Mouse (Mus musculus) B cell, adult 2 months (primary cell): Measurements from ENCODE around the gene Selenon.
A peak's percentile ranks its signal among the peaks of the same experiment; 100 is the strongest.

Experiments used
- DNase-seq, 2 experiments: peaks; one replicate each; pipeline ENCODE4 v3.0.0; 2022

Gene Selenon

DNA sequence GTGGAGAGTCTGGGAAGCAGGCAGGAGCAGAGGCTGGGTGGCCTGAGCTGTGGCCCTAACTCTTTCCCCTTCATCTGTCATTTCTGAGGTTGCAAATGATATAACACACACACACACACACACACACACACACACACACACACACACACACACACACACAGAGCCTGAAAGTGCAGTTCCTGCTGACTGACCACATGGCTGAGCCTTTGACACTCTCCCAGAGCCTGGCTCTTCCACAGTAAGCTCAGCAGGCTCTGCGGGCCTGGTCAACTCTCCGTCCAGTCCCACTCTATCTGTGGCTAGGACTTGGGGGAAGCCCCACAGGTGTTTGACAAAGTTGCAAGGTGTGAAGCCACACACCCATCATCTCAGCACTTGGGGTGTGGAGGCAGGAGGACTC, 25.3 kb upstream of the Selenon start:
- DNase-seq: no peak

DNA sequence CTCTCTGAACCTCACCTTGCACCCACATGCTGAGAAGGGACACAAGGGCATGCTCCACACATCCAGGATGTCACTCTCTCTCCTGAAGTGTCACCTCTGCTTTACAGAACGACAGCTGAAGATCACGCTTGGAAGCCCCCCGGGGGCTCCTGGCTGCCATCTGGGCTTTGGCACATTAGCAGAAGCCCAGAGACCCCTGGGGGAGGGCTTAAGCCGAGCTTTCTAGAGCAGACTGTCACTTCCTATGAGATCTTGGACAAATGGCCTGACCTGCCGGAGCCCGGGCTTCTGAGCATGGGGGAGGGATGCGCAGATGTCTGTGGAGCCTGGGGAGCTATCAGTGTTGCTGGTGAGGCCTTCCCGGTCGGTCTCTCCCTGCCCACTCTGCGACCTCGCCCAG, 23.5 kb upstream of the Selenon start:
- DNase-seq: no peak

DNA sequence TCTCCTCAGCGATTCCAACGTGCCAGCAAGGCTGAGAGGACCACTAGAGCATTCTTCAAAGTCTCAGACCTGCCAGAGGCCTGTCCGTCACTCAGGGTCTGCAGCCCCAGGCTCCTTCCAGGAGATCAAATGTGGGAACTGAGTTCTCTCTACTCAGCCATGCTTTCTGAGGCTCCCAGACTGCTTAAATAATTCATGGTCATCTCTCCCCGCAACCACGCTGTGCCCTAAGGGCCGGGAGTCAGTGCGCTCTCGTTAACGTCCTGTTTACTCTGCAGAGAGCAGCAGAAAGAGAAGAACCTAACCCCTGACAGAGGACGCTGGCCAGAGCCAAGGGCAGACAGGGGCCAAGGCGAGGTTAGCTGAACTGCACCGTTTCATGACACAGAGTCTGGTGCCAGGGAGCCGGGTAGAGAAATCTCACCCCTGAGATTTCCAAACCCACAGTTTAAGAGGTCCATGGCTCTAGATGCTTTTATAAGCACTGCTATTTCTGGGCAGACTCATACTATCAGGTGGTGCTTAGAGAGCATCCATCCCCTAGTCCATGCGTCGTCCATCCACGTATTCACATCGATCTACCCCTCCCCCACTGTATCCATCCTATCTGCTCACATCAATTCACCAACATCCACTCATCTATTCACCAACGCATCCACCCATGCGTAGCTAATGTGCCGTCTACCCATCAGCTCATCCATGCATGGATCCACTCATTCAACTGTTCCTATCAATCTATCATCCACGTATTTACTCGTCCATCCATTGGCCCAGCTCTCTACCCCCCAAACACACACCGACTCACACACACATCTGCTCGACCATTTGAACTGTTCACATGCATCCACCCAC, 20.7 kb upstream of the Selenon start:
- no peak for DNase-seq

DNA sequence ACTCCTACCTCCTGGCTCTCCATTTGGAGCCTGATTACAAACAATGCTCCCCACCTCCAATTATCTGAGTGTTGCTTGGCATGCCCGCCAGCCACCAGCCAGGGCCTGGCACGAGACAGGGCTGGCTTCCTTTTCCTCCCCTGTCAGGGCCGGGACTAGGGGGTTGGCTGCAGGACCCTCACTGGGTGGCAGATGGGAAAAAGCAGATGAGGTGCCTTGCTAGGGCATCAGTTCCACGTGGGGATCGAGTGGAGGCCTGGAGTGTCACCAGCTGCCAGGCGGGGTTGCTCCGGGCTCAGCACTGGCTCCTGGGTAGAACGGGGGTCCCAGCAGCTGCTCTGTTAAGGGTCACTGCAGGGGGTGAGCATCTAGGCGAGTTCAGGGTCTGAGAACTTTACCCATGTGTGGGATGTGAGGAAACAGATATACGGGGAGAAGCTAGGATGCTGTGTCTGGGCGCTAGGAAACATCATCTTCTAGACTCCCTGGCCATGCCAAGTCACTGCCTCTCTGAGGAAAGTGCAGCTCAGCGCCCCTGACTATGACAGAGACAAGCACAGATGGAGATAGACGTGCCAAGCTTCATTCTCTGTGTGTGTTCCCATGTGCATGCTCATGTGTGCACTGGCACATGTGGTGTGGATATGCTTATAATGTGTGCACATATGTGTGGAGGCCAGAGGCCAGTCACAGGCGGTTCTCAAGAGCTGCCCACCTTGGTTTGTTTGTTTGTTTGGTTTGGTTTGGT, 18.9 kb upstream of the Selenon start:
- DNase-seq: no peak

DNA sequence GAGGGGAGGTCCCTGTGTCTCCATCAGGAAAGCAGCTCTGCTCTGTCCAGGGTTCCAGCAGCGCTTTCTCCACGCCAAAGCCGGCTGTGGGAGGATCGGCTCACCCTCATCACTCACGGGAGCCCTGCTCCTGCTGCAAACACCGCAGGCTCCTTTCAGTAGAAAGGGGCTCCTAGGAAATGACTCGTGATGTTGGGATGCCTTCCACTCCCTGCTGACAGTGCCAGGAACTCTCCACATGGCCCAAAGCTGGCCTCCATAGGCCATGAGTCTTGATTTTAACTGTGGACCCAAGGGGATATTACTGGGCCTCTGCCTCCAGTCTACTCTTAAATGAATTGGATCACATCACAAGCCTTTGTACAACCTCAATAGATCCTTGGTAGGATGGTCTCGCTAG, 17.9 kb upstream of the Selenon start:
- DNase-seq: no peak

DNA sequence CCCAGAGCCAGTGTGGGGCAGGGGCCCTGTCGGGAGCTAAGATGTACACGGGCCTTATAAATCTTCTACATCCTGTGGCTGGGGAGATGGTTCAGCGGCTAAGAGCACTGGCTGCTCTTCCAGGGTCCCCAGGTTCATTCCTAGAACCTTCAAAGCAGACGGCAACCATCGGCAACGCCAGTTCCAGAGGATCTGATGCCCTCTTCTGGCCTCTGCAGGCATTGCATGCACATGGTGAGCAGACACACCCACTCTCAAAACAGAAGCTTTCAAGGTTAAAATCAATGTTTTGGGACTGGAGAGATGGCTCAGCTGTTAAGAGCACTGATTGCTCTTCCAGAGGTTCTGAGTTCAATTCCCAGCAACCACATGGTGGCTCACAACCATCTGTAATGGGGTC, 17.2 kb upstream of the Selenon start:
- DNase-seq: no peak

DNA sequence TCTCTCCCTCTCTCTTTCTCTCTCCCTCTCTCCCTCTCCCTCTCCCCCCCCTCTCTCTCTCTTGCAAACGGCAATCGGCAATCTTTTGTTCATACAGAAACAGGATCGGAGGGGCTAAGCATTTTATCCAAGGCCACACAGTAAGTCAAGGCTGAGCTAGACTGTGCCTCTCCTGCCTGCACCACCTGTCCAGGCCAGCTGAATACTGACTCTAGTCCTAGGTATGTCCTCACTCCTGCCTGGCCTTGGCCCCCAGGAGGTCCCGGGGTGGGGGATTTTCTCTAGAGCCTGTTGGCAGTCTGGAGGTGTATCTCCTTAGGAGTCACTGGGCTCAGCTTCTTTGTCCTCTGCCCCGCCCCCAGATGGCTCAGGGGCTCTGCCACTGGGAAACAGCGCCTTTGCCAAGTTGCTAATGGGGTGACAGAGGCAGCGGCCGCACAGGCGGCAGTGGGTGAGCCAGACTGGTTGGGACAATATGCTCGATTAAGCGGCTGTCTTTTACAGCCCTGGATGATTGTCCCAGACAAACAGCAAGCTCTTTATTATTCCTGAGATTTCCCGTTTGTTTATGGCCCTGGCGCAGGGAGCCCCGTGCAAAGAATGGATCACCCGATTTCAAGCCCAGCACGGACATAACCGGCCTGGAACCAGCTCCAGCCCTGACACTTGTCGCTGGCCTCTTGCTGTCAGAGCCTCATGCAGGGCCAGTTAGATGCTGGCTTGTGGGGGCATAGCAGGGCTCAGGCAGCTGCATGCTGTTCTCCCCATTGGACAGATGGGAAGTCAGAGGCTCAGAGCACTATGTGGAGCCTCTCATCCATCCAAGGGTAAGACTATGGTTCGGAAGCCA, 15.6 kb upstream of the Selenon start:
- no peak for DNase-seq

DNA sequence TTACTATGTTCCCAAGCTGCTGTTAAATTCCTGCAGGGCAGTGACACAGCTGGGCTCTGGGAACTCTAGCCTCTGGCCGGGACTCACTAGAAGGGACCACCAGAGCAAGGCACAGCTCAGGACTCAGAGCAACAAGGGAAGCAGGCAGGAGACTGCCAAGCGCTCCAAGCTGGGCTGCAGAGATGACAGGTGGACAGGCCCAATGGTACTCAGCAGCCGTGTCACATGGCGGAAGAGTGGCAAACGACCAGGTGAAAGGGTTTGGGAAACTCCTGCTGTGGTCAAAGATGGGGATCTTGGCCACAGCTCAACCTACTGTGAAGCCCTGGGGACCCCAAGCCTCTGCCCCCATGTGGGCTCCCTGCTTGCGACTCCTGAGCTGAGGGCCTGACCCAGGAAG, 12.1 kb upstream of the Selenon start:
- DNase-seq: no peak

DNA sequence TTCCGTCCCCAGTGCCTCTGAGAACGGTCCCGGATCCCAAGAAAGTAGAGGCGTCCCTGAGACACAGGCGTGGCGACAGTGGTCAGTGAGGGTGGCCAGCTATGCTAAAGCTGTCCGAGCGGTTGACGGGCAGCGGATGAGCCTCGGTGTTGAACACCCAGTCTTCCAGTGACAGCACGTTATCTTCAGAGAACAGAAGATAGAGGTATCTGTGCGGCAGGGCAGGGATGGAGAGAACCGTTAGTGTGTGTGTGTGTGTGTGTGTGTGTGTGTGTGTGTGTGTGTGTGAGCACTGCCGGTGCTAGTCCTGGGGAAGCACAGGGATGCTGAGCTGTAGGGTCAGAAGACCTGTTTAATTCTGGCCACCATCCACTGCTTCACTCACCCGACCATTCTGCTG, 11.7 kb upstream of the Selenon start:
- no peak for DNase-seq

DNA sequence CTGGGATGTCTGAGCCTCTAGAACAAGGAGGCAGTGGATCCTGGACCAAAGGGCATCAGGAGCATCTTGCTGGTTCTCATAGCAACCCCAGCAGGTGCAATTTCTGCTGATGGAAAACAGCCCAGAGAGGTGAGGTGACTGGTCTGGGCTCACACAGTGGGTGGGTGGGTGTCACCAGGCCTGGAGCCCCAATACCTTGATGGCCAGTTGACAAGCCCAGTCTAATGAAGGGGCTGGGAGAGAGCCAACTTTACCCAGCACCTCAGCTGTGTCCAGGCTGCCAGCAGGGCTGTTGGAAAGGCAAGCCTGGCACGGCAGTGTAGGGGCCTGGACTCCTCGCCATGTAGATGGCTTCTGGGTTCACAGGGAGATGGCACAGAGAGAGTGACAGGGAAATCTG, 10.0 kb upstream of the Selenon start:
- no peak for DNase-seq

DNA sequence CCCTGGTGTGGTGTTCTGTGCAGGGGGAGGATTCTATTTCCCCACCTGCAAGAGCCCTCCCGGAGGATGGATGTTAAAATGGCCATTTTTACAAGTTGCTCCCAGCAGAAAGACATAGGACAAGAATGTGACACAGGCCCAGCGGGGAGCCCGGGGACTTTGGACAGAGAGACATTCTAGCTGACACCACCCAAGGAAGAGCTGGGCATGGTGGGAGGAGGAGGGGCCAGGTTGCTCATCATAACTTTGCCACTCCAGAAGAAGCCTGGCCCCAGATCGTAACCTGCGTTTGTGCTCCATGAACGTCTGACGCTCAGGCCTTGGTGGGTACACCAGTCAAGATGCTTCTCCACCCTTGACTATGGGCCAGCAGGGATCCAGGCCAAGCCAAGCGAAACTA, 8.7 kb upstream of the Selenon start:
- no peak for DNase-seq

DNA sequence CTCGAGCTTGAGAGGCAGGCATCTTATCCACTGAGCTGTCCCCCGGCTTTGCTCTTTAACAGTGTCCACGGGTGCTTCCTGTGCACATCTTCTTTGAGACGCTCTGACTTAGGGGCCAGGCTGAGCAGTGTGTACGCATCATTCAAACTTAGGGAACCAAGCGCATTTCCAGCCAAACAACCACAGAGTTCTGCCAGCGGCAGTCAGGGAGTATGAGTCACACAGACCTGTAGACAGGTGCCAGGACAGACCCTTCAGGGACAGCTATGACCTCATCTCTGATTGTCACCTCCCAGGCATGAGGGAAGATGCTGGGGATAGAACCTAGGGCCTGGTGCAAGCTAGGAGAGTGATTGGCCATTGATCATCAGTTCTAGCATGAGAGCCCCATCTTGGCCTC, 7.2 kb upstream of the Selenon start:
- no peak for DNase-seq

DNA sequence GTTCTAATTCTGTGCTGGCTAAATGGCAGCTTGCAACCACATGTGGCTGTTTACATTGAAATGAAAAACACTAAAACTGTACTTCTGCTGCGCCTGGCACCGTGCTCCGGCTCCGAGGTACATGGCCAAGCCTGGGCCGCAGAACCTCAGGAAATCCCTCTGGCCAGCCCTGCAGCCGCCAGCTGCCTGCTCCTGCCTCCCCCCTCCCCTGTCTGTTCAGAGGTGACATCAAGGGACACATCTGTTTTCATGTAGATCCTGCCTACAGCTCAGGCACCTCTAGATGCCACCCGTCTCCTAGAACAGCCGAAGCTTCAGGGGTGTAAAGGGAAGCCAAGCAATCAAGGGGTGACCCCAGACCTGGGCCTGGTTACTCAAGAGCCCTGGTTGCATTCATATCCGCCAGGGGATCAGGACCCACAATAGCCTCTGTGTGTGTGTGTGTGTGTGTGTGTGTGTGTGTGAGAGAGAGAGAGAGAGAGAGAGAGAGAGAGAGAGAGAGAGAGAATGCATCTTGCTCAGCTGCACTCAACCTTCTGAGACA, 6.7 kb upstream of the Selenon start:
- DNase-seq: peak; percentile 26 to 28

DNA sequence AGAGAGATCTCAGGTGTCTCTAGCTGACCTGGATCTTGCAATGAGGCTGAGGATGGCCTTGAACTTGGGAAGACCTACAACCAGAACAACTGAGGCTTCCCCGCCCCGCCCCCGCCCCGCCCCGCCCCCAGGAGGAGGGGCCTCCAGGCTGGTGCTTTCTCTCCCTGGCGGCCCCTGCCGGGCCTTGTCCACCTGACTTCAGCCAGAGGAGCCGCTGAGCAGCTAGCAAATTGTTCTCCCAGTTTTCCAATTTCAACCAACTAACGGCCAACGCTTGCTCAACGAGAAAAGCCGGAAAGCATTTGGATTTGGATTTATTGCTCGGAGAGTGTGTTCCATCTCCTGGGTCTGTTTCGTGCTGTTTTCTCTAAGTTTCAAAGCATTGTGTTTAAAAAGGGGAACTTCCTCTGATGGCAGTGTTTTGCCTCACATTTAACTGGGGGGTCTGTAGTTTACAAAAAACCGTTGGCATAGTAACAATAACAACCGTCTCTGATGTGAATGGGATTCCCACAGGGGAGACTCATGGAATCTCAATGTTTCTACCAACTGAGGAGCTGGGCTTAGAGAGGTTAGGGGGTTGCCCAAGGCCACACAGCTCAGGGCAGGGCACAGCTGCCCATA, 5.8 kb upstream of the Selenon start:
- peak; percentile 76 to 78 for DNase-seq

DNA sequence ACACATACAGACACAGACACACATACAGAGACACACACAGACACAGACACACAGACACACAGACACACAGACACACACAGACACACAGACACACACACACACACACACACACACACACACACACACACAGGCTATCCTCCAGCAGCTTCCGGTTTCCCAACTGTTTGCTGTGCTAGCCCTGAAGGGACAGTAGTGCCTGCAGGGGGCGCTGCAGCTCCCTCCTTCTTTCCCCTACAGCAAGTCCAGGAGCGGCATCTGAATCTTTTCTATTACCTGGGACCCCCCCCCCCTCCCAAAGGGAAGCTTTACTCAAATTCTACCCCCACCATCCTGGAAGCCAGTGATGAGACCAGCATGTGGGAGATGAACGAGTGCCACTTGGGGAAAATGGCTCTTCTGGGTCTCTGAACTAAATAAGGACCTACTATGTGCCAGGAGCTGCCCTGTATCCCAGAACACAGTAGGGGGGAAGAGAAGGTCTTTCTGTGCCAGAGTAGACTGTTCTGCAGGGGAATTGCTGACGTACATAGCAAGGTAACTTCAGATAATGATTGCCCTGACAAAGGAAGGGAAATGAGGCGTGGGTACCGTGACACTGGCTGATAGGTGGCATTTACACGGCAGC, 4.1 kb upstream of the Selenon start:
- DNase-seq: peak; percentile 55 to 63

DNA sequence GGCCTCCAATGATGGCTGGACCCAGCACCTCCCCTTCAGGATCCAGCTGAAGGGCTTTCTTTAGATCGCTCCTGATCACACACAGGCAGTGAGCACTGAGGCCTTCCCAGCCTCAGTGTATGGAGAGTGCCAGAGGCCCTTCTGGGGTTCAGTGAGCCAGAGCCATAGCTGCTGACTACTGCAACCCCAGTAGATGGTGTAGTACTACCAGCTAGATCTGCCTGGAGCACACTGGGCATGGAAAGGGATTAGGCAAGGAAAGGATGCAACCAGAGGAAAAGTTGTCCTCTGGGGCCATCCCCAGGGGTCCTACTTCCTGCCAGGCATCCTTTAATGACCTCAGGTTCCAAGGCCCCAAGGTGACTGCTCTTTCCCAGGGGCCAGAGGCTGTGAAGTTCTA, 1.7 kb upstream of the Selenon start:
- no peak for DNase-seq

DNA sequence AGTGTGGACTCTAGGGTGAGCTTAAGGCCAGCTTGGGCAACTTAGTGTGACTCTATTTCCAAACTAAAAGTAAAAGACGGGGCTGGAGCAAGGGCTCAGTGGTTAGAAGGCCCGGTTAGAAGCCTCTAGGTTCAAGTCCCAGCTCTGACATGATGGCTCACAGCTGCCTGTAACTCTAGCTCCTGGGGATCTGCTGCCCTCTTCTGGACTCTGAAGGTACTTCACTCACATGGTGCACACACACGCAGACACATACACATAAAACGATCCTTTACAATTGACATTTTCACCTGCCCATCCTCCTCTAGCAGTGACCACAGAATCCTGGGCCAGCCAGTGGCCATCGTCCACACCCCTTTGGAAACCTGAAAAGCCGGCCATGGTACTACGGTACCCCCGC, 2.1 kb downstream of the Selenon start:
- no peak for DNase-seq

DNA sequence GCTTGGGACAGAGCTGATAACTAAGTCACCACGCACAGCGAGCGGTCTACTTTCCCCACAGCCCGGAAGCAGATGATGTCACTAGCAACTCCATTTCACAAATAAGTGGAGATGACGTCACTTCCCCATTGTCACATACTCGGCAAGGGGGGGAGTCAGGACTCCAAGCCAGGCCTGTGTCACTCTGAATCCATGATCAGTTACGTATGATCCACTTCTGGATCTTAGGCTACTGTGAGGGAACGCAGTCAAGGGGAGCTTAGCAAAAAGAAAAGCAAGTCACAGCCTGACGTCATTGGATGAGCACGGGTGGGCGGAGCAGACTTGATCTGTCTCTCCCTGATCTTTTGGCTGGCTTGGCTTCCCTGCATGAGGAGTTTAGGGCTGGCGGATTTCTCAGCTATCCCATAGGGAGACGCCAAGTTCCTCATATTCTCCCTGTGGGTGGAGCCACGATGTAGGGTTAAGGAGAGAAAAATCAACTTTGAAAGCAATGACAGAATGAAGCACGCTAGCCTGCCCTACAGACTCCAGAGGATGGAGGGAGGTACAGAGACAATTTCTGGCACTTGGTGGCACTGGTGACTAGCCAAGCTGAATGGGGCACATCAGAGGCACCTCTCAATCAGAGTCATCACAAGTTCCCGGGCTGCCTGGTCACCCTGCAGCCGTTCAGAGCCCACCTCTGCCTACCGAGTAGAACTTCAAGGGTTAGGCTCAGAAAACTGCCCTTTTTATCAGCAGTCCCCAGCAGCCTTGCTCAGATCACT, 3.6 kb downstream of the Selenon start:
- peak; percentile 14 to 26 for DNase-seq

DNA sequence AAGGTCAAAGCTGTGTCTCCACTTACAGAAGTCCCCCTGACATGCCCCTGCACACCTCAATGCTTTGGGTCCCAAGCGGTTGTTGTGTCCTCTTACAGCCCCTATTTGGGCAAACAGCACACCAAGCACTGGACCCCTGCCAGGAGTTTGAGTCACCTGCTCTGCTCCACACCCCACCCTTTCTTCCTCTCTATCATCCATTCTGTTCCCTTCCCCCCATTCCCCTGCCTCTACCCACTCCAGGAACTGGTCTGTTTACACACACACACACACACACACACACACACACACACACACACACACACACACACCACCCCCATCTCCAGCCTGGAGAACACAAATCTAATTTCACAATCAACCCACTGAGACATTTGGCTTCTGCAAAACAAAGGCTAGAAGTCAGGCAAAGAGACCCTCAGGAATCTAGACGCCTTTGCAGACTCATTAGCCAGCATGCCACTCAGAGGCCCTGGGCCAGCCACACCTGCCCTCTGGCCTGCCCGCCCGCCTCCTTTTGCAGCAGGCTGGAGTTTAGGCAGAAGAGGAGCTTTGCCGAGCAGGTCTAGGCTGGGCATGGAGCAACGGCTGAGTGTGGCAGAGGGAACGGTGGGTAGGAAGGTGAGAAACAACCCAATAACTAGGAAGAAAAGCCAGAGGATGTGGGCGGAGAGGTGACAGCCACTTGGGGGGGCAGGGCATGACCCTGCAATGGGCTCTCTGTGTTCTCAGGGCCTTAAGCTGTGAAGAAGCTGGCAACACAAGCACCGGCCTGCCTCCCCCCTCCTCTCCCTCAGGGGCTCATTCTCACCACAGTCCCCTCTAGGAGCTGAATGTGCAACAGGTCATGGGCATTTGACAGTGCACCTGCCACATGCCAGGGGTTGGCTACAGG, 4.9 kb downstream of the Selenon start:
- no peak for DNase-seq

DNA sequence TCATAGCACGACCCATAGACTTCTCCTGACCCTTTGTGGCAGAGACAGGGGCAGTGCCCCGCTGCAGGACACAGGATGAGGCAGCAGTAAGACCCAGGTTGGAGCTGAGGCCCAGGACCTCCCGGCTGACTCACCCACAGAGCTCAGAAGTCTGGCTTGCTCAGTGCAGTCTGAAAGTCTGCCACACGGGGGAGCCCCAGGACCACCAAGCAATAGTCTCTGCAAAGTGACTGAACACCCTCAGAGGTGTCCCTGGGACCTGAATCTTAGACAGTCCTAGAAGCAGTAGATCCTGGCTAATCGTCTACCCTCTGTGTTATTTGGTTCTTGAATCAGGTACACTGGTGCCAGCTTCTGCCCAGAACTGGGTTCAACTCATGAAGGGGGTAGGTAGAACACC, 8.7 kb downstream of the Selenon start:
- peak; percentile 98 to 99 for DNase-seq
